Mouse (Mus musculus): ENCODE results near the gene Apoc2. TPM values are rescaled to one million over a fixed set of nuclear protein-coding genes. Genes with fewer than 3 reads are reported as not detected.
A peak's percentile ranks its signal among the peaks of the same experiment; 100 is the strongest.

Apoc2 gene
- total RNA-seq, 1 experiment: not detected

- Histone ChIP-seq H3K9ac (ENCODE audit: insufficient read depth, low read depth, low read length, poor library complexity, severe bottlenecking) (peak overlapping the region; percentile 82), H3K36me3 (ENCODE audit: control insufficient read depth, insufficient read depth, low read length, poor library complexity, severe bottlenecking) (peaks cover 41% of the 10 kb centered on the region)
- in situ Hi-C loops (cut with MboI; ENCODE audit: low sequenced_read_pairs in 2 of 2, unreplicated experiment in 2 of 2): no loop called here
These were observed 38.4 kb upstream of the Apoc2 start for GRCm38 (mm10) chr7:19716055-19716682.

DNA sequence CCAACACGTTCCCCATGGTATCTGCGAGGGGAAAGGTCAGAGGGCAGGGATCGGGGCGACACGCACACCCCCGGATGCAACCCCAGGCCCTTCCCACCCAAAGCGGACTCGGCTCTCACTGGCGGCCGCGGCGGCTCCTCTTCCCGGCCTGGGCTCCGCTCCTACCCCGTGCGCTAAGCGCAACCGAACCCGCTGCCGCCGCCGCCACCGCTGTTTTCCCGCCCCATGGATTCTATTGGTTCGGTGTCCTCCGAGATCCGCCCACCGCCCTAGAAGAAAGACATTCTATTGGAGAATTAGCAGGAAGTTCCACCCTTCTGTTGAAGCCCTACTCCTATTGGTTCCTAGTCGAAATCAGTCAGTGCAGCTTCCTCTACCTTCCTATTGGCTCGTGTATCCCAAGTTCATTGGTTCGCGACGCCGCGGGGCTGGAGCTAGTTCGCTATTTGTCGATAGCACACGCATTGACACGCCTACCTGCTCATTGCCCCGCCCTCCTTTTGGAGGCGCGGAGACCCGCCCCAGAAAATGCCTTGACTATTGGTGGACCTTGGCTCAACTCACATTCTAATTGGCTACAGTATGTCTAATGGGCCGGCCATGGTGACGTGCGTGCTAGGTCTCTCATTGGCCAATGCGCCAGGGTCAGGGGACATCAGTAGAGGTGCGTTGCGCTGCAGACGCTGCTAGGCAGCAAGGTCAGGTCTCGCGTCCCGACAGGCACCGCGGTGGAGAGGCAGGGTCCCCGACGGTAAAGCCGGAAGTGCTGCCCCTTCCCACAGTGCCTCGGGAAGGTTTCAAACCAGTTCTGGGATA, 37.7 kb upstream of the Apoc2 start, which contains the start of gene Tomm40:
Tomm40 (minus strand) TSS at position 200 of the 816 bp plus-strand sequence.
- Histone ChIP-seq H3K36me3 (ENCODE audit: control insufficient read depth, insufficient read depth, low read length, poor library complexity, severe bottlenecking) (peaks cover 46% of the 10 kb centered on the region), H3K9me3 (ENCODE audit: control insufficient read depth, insufficient read depth, low read depth, low read length) (no peaks in the 10 kb centered on the region), H3K9ac (ENCODE audit: insufficient read depth, low read depth, low read length, poor library complexity, severe bottlenecking) (peak within 1 kb of the TSS; percentile 95), H3K4me1 (ENCODE audit: control insufficient read depth in 2 of 2, insufficient read depth in 2 of 2, low read length in 2 of 2, poor library complexity in 1 of 2) (peaks cover 0 to 15% of the 10 kb centered on the region in 2 experiments; a peak in 1 of 4 replicates), H3K4me3 (ENCODE audit: insufficient read depth in 1 of 2, low read depth in 1 of 2, low read length in 2 of 2, poor library complexity in 1 of 2, severe bottlenecking in 1 of 2) (peak within 1 kb of the TSS; percentile 88 to 100), H3K27ac (ENCODE audit: insufficient read depth, low read depth, low read length, poor library complexity, severe bottlenecking) (peak within 1 kb of the TSS; percentile 83)
- TF ChIP-seq HCFC1 (IDR thresholded peaks at IDR 0.05; ENCODE audit: borderline replicate concordance, insufficient read depth, low read length) (peak; percentile 63; the same call in 1 of the 2 replicates), MAFK (IDR thresholded peaks at IDR 0.05; ENCODE audit: insufficient read depth, low read depth, low read length) (no peak), CHD2 (IDR thresholded peaks at IDR 0.05; ENCODE audit: low read depth, low read length) (peak; percentile 88)
- in situ Hi-C loops (cut with MboI; ENCODE audit: low sequenced_read_pairs in 2 of 2, unreplicated experiment in 2 of 2): no loop called here
- DNase-seq (ENCODE audit: low read depth, low spot score): peak; percentile 100

More at GRCm38 (mm10) chr7:19716055-19716682, 38.4 kb upstream of the Apoc2 start:
- H3K4me3 ChIP-seq (ENCODE audit: insufficient read depth in 1 of 2, low read depth in 1 of 2, low read length in 2 of 2, poor library complexity in 1 of 2, severe bottlenecking in 1 of 2): peak overlapping the region; percentile 62 to 81
- no peak for TF ChIP-seq MAFK (IDR thresholded peaks at IDR 0.05; ENCODE audit: insufficient read depth, low read depth, low read length)
- no peak for TF ChIP-seq ZNF384 (IDR thresholded peaks at IDR 0.05; ENCODE audit: low read depth, low read length)
- TF ChIP-seq HCFC1 (IDR thresholded peaks at IDR 0.05; ENCODE audit: borderline replicate concordance, insufficient read depth, low read length): peak; percentile 19; the same call in 1 of the 2 replicates
- no peak; the same call in 1 of the 2 replicates for TF ChIP-seq CHD2 (IDR thresholded peaks at IDR 0.05; ENCODE audit: low read depth, low read length)
- TF ChIP-seq ZC3H11A (IDR thresholded peaks at IDR 0.05; ENCODE audit: borderline replicate concordance, low read depth, low read length): no peak
- no peak for DNase-seq (ENCODE audit: low read depth, low spot score)
- H3K4me1 ChIP-seq (ENCODE audit: control insufficient read depth in 2 of 2, insufficient read depth in 2 of 2, low read length in 2 of 2, poor library complexity in 1 of 2): peaks cover 0 to 15% of the 10 kb centered on the region in 2 experiments; a peak in 1 of 4 replicates
- peak overlapping the region; percentile 83; the same call in 1 of the 2 replicates for H3K27ac ChIP-seq (ENCODE audit: insufficient read depth, low read depth, low read length, poor library complexity, severe bottlenecking)
- no peaks in the 10 kb centered on the region for H3K9me3 ChIP-seq (ENCODE audit: control insufficient read depth, insufficient read depth, low read depth, low read length)

GRCm38 (mm10) chr7:19714836-19715235, 37.1 kb upstream of the Apoc2 start:
- Histone ChIP-seq H3K36me3 (ENCODE audit: control insufficient read depth, insufficient read depth, low read length, poor library complexity, severe bottlenecking) (peaks cover 50% of the 10 kb centered on the region), H3K9ac (ENCODE audit: insufficient read depth, low read depth, low read length, poor library complexity, severe bottlenecking) (peak overlapping the region; percentile 95), H3K27ac (ENCODE audit: insufficient read depth, low read depth, low read length, poor library complexity, severe bottlenecking) (peak overlapping the region; percentile 82), H3K9me3 (ENCODE audit: control insufficient read depth, insufficient read depth, low read depth, low read length) (no peaks in the 10 kb centered on the region), H3K4me3 (ENCODE audit: insufficient read depth in 1 of 2, low read depth in 1 of 2, low read length in 2 of 2, poor library complexity in 1 of 2, severe bottlenecking in 1 of 2) (peak overlapping the region; percentile 88 to 100), H3K4me1 (ENCODE audit: control insufficient read depth in 2 of 2, insufficient read depth in 2 of 2, low read length in 2 of 2, poor library complexity in 1 of 2) (peaks cover 0 to 15% of the 10 kb centered on the region in 2 experiments; a peak in 1 of 4 replicates)
- TF ChIP-seq HCFC1 (IDR thresholded peaks at IDR 0.05; ENCODE audit: borderline replicate concordance, insufficient read depth, low read length): no peak
- TF ChIP-seq ZC3H11A (IDR thresholded peaks at IDR 0.05; ENCODE audit: borderline replicate concordance, low read depth, low read length): no peak
- TF ChIP-seq ZNF384 (IDR thresholded peaks at IDR 0.05; ENCODE audit: low read depth, low read length): no peak
- no peak for TF ChIP-seq MAFK (IDR thresholded peaks at IDR 0.05; ENCODE audit: insufficient read depth, low read depth, low read length)
- no peak for TF ChIP-seq CHD2 (IDR thresholded peaks at IDR 0.05; ENCODE audit: low read depth, low read length)
- no peak for DNase-seq (ENCODE audit: low read depth, low spot score)
- in situ Hi-C loops (cut with MboI; ENCODE audit: low sequenced_read_pairs in 2 of 2, unreplicated experiment in 2 of 2): no loop called here

DNA sequence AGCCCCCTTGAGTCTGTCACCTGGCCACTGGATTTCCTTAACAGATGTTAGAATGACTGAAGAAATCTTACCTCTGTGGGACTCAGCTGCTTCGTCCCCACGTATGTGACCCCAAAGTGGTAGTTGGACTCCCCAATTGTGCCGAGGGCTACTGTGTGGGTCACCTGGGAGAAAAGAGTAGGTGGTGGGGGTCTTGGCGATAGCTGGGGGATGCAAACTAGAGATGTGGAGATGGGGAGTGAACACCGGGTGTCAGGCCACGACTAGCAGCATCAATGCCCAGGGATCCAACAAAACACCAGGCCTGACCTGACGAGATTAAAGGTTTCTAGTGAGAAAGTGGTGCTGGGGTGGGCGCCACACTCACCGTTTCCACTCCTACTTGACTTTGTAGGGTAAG, 35.9 kb upstream of the Apoc2 start:
- Histone ChIP-seq H3K4me3 (ENCODE audit: insufficient read depth in 1 of 2, low read depth in 1 of 2, low read length in 2 of 2, poor library complexity in 1 of 2, severe bottlenecking in 1 of 2) (peak overlapping the region; percentile 88 to 100; a peak in 3 of 4 replicates), H3K36me3 (ENCODE audit: control insufficient read depth, insufficient read depth, low read length, poor library complexity, severe bottlenecking) (peaks cover 53% of the 10 kb centered on the region), H3K9ac (ENCODE audit: insufficient read depth, low read depth, low read length, poor library complexity, severe bottlenecking) (no peak overlapping the region), H3K4me1 (ENCODE audit: control insufficient read depth in 2 of 2, insufficient read depth in 2 of 2, low read length in 2 of 2, poor library complexity in 1 of 2) (peaks cover 0 to 14% of the 10 kb centered on the region in 2 experiments; a peak in 1 of 4 replicates), H3K9me3 (ENCODE audit: control insufficient read depth, insufficient read depth, low read depth, low read length) (no peaks in the 10 kb centered on the region), H3K27ac (ENCODE audit: insufficient read depth, low read depth, low read length, poor library complexity, severe bottlenecking) (no peak overlapping the region)
- DNase-seq (ENCODE audit: low read depth, low spot score): no peak
- TF ChIP-seq ZC3H11A (IDR thresholded peaks at IDR 0.05; ENCODE audit: borderline replicate concordance, low read depth, low read length) (no peak), CHD2 (IDR thresholded peaks at IDR 0.05; ENCODE audit: low read depth, low read length) (no peak), ZNF384 (IDR thresholded peaks at IDR 0.05; ENCODE audit: low read depth, low read length) (no peak), HCFC1 (IDR thresholded peaks at IDR 0.05; ENCODE audit: borderline replicate concordance, insufficient read depth, low read length) (no peak), MAFK (IDR thresholded peaks at IDR 0.05; ENCODE audit: insufficient read depth, low read depth, low read length) (no peak)
- in situ Hi-C loops (cut with MboI; ENCODE audit: low sequenced_read_pairs in 2 of 2, unreplicated experiment in 2 of 2): no loop called here

Measured in ES-E14 (cell line).